In genomic region chr19:34435197-34435611, GRCm38 (mm10) we compare ENCODE assay signal across 14 mouse cellular contexts. TPM values are rescaled to one million over a fixed set of nuclear protein-coding genes. Genes with fewer than 3 reads are reported as not detected.
A peak's percentile ranks its signal among the peaks of the same experiment; 100 is the strongest.
DNase-seq lines count a peak whose midpoint lies in the region; ATAC-seq and TF ChIP-seq lines count a peak whose summit lies in the region.
"Had no signal": no experiment of that assay in that cellular context is flagged by ENCODE, and none has a peak within 500 bp of the region (broad histone marks: within the 10 kb centered on the region; RNA-seq: fewer than 3 reads in every experiment).

No protein-coding gene starts in this region.

- no peak overlapping the region for H3K9ac ChIP-seq in kidney, postnatal 0 days (ENCODE audit: low read depth, low read length)
- H3K9ac ChIP-seq in embryonic facial prominence, embryonic 13.5 days = no peak overlapping the region
- no peak overlapping the region for H3K9ac ChIP-seq in intestine, embryonic 16.5 days (ENCODE audit: low read depth, low read length)
- H3K9ac ChIP-seq in heart, adult 2 months (ENCODE audit: low read depth, low read length) = no peak overlapping the region
- H3K9ac ChIP-seq: forebrain, postnatal 0 days; hindbrain, embryonic 15.5 days; liver, embryonic 12.5 days; stomach, embryonic 15.5 days had no signal

- no peak overlapping the region for H3K4me3 ChIP-seq in kidney, postnatal 0 days (replicated peaks; ENCODE audit: low read depth, low read length)
- H3K4me3 ChIP-seq in bone marrow macrophage, adult 2 months (ENCODE audit: insufficient read depth, low read length) = no peak overlapping the region
- no peak overlapping the region for H3K4me3 ChIP-seq in embryonic facial prominence, embryonic 13.5 days
- no peak overlapping the region for H3K4me3 ChIP-seq in macrophage (ENCODE audit: inconsistent target)
- H3K4me3 ChIP-seq in intestine, embryonic 16.5 days (ENCODE audit: low read length) = no peak overlapping the region
- H3K4me3 ChIP-seq in heart, adult 2 months = no peak overlapping the region
- H3K4me3 ChIP-seq: hindbrain, embryonic 15.5 days; liver, embryonic 12.5 days; stomach, embryonic 15.5 days had no signal

- ATAC-seq in kidney, postnatal 0 days (replicated peaks; ENCODE audit: low FRiP score, low read depth) = no peak
- ATAC-seq in embryonic facial prominence, embryonic 13.5 days (ENCODE audit: insufficient number of reproducible peaks, insufficient read depth, low FRiP score, low TSS enrichment, low read depth) = no peak
- ATAC-seq in intestine, embryonic 16.5 days = no peak
- ATAC-seq: activated CD4-positive, CD25-positive, alpha-beta regulatory T cell, adult 4 months; forebrain, postnatal 0 days; liver, embryonic 12.5 days had no signal

- intact Hi-C loops in heart, adult 2 months (cut with DNase I) = no loop called here

- no peaks in the 10 kb centered on the region for H3K79me2 ChIP-seq in macrophage (ENCODE audit: inconsistent target)
- no peaks in the 10 kb centered on the region for H3K79me2 ChIP-seq in heart, adult 2 months (replicated peaks; ENCODE audit: control insufficient read depth, insufficient read depth, low read length)

- H3K27me3 ChIP-seq in kidney, postnatal 0 days (ENCODE audit: insufficient read depth, low read length) = no peaks in the 10 kb centered on the region
- H3K27me3 ChIP-seq in embryonic facial prominence, embryonic 13.5 days = no peaks in the 10 kb centered on the region
- H3K27me3 ChIP-seq in intestine, embryonic 16.5 days (replicated peaks; ENCODE audit: control insufficient read depth, insufficient read depth, low read length) = no peaks in the 10 kb centered on the region
- H3K27me3 ChIP-seq in heart, adult 2 months (ENCODE audit: control insufficient read depth, insufficient read depth, low read length) = no peaks in the 10 kb centered on the region
- H3K27me3 ChIP-seq: hindbrain, embryonic 15.5 days; liver, embryonic 12.5 days; stomach, embryonic 15.5 days had no signal

- TF ChIP-seq POLR2A in bone marrow macrophage, adult 2 months (IDR thresholded peaks at IDR 0.05; ENCODE audit: borderline replicate concordance, low read depth, low read length) = no peak
- no peak for TF ChIP-seq POLR2A in heart, adult 2 months (IDR thresholded peaks at IDR 0.05; ENCODE audit: insufficient read depth, low read depth, low read length)

- no peaks in the 10 kb centered on the region for H3K36me3 ChIP-seq in kidney, postnatal 0 days (ENCODE audit: insufficient read depth, low read length)
- H3K36me3 ChIP-seq in embryonic facial prominence, embryonic 13.5 days = no peaks in the 10 kb centered on the region
- H3K36me3 ChIP-seq in macrophage (ENCODE audit: inconsistent target) = no peaks in the 10 kb centered on the region
- H3K36me3 ChIP-seq in intestine, embryonic 16.5 days (ENCODE audit: control insufficient read depth, insufficient read depth, low read length) = no peaks in the 10 kb centered on the region
- no peaks in the 10 kb centered on the region for H3K36me3 ChIP-seq in heart, adult 2 months (ENCODE audit: control insufficient read depth, insufficient read depth, low read length)
- H3K36me3 ChIP-seq: hindbrain, embryonic 15.5 days; liver, embryonic 12.5 days; stomach, embryonic 15.5 days had no signal

- no peak for TF ChIP-seq CTCF in kidney, postnatal 0 days (IDR thresholded peaks at IDR 0.05; ENCODE audit: low read depth)
- no peak for TF ChIP-seq CTCF in bone marrow macrophage, adult 2 months (IDR thresholded peaks at IDR 0.05; ENCODE audit: low read depth, low read length)
- TF ChIP-seq CTCF in heart, adult 2 months (IDR thresholded peaks at IDR 0.05) = no peak

- no peaks in the 10 kb centered on the region for H3K9me3 ChIP-seq in kidney, postnatal 0 days (replicated peaks; ENCODE audit: low read length)
- no peaks in the 10 kb centered on the region for H3K9me3 ChIP-seq in embryonic facial prominence, embryonic 13.5 days
- no peaks in the 10 kb centered on the region for H3K9me3 ChIP-seq in intestine, embryonic 16.5 days (ENCODE audit: control insufficient read depth, low read length)
- H3K9me3 ChIP-seq: hindbrain, embryonic 15.5 days; liver, embryonic 12.5 days; stomach, embryonic 15.5 days had no signal

- H3K4me1 ChIP-seq in kidney, postnatal 0 days (replicated peaks; ENCODE audit: insufficient read depth, low read length) = no peaks in the 10 kb centered on the region
- H3K4me1 ChIP-seq in bone marrow macrophage, adult 2 months (ENCODE audit: control insufficient read depth, insufficient read depth, low read length) = peaks cover 27% of the 10 kb centered on the region
- H3K4me1 ChIP-seq in embryonic facial prominence, embryonic 13.5 days = peaks cover 10% of the 10 kb centered on the region
- H3K4me1 ChIP-seq in intestine, embryonic 16.5 days (ENCODE audit: control insufficient read depth, insufficient read depth, low read length) = no peaks in the 10 kb centered on the region
- H3K4me1 ChIP-seq in heart, adult 2 months (ENCODE audit: control insufficient read depth, insufficient read depth, low read length) = no peaks in the 10 kb centered on the region; the same call in 1 of the 2 replicates
- H3K4me1 ChIP-seq: hindbrain, embryonic 15.5 days; liver, embryonic 12.5 days; stomach, embryonic 15.5 days had no signal

- H3K4me2 ChIP-seq in kidney, postnatal 0 days (ENCODE audit: low read length) = no peak overlapping the region
- H3K4me2 ChIP-seq in embryonic facial prominence, embryonic 13.5 days = no peak overlapping the region
- no peak overlapping the region for H3K4me2 ChIP-seq in intestine, embryonic 16.5 days (ENCODE audit: low read depth, low read length)
- H3K4me2 ChIP-seq: hindbrain, embryonic 15.5 days; liver, embryonic 12.5 days; stomach, embryonic 15.5 days had no signal

- WGBS in kidney, postnatal 0 days = 34% methylated on average over 5 of the region's 5 CpGs
- WGBS in embryonic facial prominence, embryonic 13.5 days = 25% methylated on average over 5 of the region's 5 CpGs
- WGBS in macrophage (ENCODE audit: missing documents) = 60% methylated on average over 5 of the region's 5 CpGs
- 52% methylated on average over 5 of the region's 5 CpGs for WGBS in intestine, embryonic 16.5 days
- 37% methylated on average over 5 of the region's 5 CpGs for WGBS in heart, adult 2 months

- H3K27ac ChIP-seq in kidney, postnatal 0 days = no peak overlapping the region
- peak overlapping the region; percentile 34 for H3K27ac ChIP-seq in bone marrow macrophage, adult 2 months (ENCODE audit: insufficient read depth, low read depth, low read length)
- H3K27ac ChIP-seq in embryonic facial prominence, embryonic 13.5 days = peak overlapping the region; percentile 57
- peak overlapping the region; percentile 39 for H3K27ac ChIP-seq in macrophage
- no peak overlapping the region for H3K27ac ChIP-seq in intestine, embryonic 16.5 days (ENCODE audit: low read length)
- H3K27ac ChIP-seq in heart, adult 2 months = no peak overlapping the region
- H3K27ac ChIP-seq: hindbrain, embryonic 15.5 days; liver, embryonic 12.5 days; stomach, embryonic 15.5 days had no signal

- peak; percentile 91 for DNase-seq in kidney, postnatal 0 days (ENCODE audit: low spot score)
- DNase-seq in kidney, postnatal 25 days = no peak
- no peak for DNase-seq in heart, adult 2 months
- DNase-seq: cerebellum, postnatal 36 days; forebrain, postnatal 0 days; layer of hippocampus, adult 9-11 months had no signal

- no peak for TF ChIP-seq EP300 in heart, adult 2 months (IDR thresholded peaks at IDR 0.05; ENCODE audit: insufficient read depth, low read depth, low read length)

RNA-seq across cellular contexts. Expression of gene Ch25h, which starts 39.8 kb away (rescaled TPM):
- 3.0 and 3.4 TPM in 2 replicates for polyA plus RNA-seq in kidney, postnatal 0 days (2015; fragmentation: Nextera tagmentation; extraction: Ambion mirVana)
- 4.4 and 5.0 TPM in 2 replicates for polyA plus RNA-seq in bone marrow macrophage, adult 2 months (2012; ENCODE audit: insufficient read depth, insufficient read length, missing spikeins)
- 7.3 and 9.3 TPM in 2 replicates for polyA plus RNA-seq in embryonic facial prominence, embryonic 13.5 days (2015; fragmentation: Nextera tagmentation; extraction: Ambion mirVana)
- total RNA-seq in macrophage (2018; cell fraction: chromatin; rRNA removed) = 1 to 10 TPM in 8 of 26 experiments, under 1 TPM in 6, not detected in 12; 0.45 to 4.8 (median 1.3) TPM
- 1 to 10 TPM in 11 of 26 experiments, under 1 TPM in 15; 0.13 to 9.9 (median 0.72) TPM for total RNA-seq in macrophage (2018; cell fraction: cytosol; rRNA removed)
- 10 to 100 TPM in 8 of 26 experiments, 1 to 10 TPM in 13, under 1 TPM in 4, not detected in 1; 0.64 to 16.9 (median 5.9) TPM for total RNA-seq in macrophage (2018; cell fraction: nucleus; rRNA removed)
- polyA plus RNA-seq in macrophage (2018) = 1.2 to 3.1 TPM in 2 of 3 replicates, not detected in the other
- polyA plus RNA-seq in intestine, embryonic 16.5 days (2015; fragmentation: Nextera tagmentation; extraction: Ambion mirVana) = 3.6 and 4.0 TPM in 2 replicates
- total RNA-seq in heart, adult 2 months (2021) = under 1 TPM; 0.16 to 0.34 TPM
- polyA plus RNA-seq in heart, adult 2 months (2012; rRNA removed) = 2.4 and 3.2 TPM in 2 replicates
- polyA plus RNA-seq: activated CD4-positive, CD25-positive, alpha-beta regulatory T cell, adult 4 months had no signal

Comparison
In these comparisons a context has a peak if more than half of its experiments do, and no peak if none do; other contexts are left out.
1. H3K27ac ChIP-seq: peak in bone marrow macrophage, adult 2 months (single experiment), embryonic facial prominence, embryonic 13.5 days (single experiment) and macrophage (single experiment); none in kidney, postnatal 0 days (single experiment), intestine, embryonic 16.5 days (single experiment) and heart, adult 2 months (single experiment).